Comparison of ENCODE assay signal across 22 mouse cellular contexts in genomic region chr10:53929722-53930500, GRCm38 (mm10).
DNase-seq lines count a peak whose midpoint lies in the region; ATAC-seq and TF ChIP-seq lines count a peak whose summit lies in the region.
"Had no signal": no experiment of that assay in that cellular context is flagged by ENCODE, and none has a peak within 500 bp of the region (broad histone marks: within the 10 kb centered on the region; RNA-seq: fewer than 3 reads in every experiment).

No protein-coding gene starts in this region.

- TF ChIP-seq CTCF in lung, adult 2 months (IDR thresholded peaks at IDR 0.05; ENCODE audit: insufficient read depth, low read length), result no peak
- no peak for TF ChIP-seq CTCF in intestine, postnatal 0 days (IDR thresholded peaks at IDR 0.05; ENCODE audit: low read depth)
- no peak for TF ChIP-seq CTCF in small intestine, adult 2 months (IDR thresholded peaks at IDR 0.05; ENCODE audit: extremely low read depth, insufficient read length, insufficient replicate concordance, low read depth, low read length)

- no peak overlapping the region for H3K4me3 ChIP-seq in lung, embryonic 15.5 days
- no peak overlapping the region for H3K4me3 ChIP-seq in lung, adult 2 months (replicated peaks; ENCODE audit: extremely low read depth, low read depth, low read length)
- no peak overlapping the region for H3K4me3 ChIP-seq in intestine, postnatal 0 days (ENCODE audit: low read depth, low read length)
- H3K4me3 ChIP-seq in small intestine, adult 2 months (ENCODE audit: low read depth, low read length), result no peak overlapping the region
- H3K4me3 ChIP-seq: embryonic facial prominence, embryonic 15.5 days; hindbrain, embryonic 10.5 days; midbrain, embryonic 10.5 days; myocyte had no signal

- TF ChIP-seq POLR2A in lung, adult 2 months (IDR thresholded peaks at IDR 0.05; ENCODE audit: borderline replicate concordance, extremely low read depth, low read depth, low read length), result no peak
- TF ChIP-seq POLR2A in small intestine, adult 2 months (IDR thresholded peaks at IDR 0.05; ENCODE audit: low read depth, low read length), result no peak

- no peaks in the 10 kb centered on the region for H3K27me3 ChIP-seq in lung, embryonic 15.5 days
- no peaks in the 10 kb centered on the region for H3K27me3 ChIP-seq in intestine, postnatal 0 days (replicated peaks; ENCODE audit: control insufficient read depth, insufficient read depth, low read length)
- H3K27me3 ChIP-seq in small intestine, adult 2 months (ENCODE audit: control insufficient read depth, insufficient read depth, low read length), result no peaks in the 10 kb centered on the region
- H3K27me3 ChIP-seq: embryonic facial prominence, embryonic 15.5 days had no signal

- no peaks in the 10 kb centered on the region for H3K9me3 ChIP-seq in lung, embryonic 15.5 days
- H3K9me3 ChIP-seq in intestine, postnatal 0 days (ENCODE audit: control insufficient read depth), result no peaks in the 10 kb centered on the region
- H3K9me3 ChIP-seq: embryonic facial prominence, embryonic 15.5 days; hindbrain, embryonic 10.5 days; midbrain, embryonic 10.5 days had no signal

- H3K27ac ChIP-seq in lung, embryonic 15.5 days, result peak overlapping the region; percentile 51
- H3K27ac ChIP-seq in intestine, postnatal 0 days (ENCODE audit: low read depth, low read length), result no peak overlapping the region
- H3K27ac ChIP-seq in small intestine, adult 2 months (ENCODE audit: insufficient read depth, low read depth, low read length), result peak overlapping the region; percentile 49
- H3K27ac ChIP-seq: embryonic facial prominence, embryonic 15.5 days; hindbrain, embryonic 10.5 days; hindbrain, postnatal 0 days; kidney, postnatal 0 days; midbrain, embryonic 10.5 days had no signal

- intact Hi-C loops in heart, postnatal 36 days (cut with DNase I), result loop anchor here (10.0 kb wide), 1 partner anchor 145 kb away; the partner anchor contains the start of gene Man1a

- H3K36me3 ChIP-seq in lung, embryonic 15.5 days, result no peaks in the 10 kb centered on the region
- H3K36me3 ChIP-seq in intestine, postnatal 0 days (ENCODE audit: control insufficient read depth, insufficient read depth), result peaks cover 14% of the 10 kb centered on the region
- H3K36me3 ChIP-seq in small intestine, adult 2 months (ENCODE audit: control insufficient read depth, insufficient read depth, low read length), result peaks cover 25% of the 10 kb centered on the region
- H3K36me3 ChIP-seq: embryonic facial prominence, embryonic 15.5 days; hindbrain, embryonic 10.5 days; midbrain, embryonic 10.5 days had no signal

- 43% methylated on average over 4 of the region's 4 CpGs for WGBS in lung, embryonic 15.5 days
- WGBS in lung, adult 2 months, result 53% methylated on average over 4 of the region's 4 CpGs
- 38% methylated on average over 4 of the region's 4 CpGs for WGBS in intestine, postnatal 0 days
- 22% methylated on average over 4 of the region's 4 CpGs for WGBS in small intestine, adult 2 months

- DNase-seq in lung, adult 2 months, result no peak
- no peak for DNase-seq in heart, postnatal 36 days
- no peak for DNase-seq in cerebellum, adult 9-10 months
- DNase-seq: adrenal gland, postnatal 25 days; cerebellum, adult 9-11 months; gastrocnemius, postnatal 14 days; heart, adult 11 months; kidney, adult 2 months; layer of hippocampus, adult 9-11 months had no signal

- H3K4me1 ChIP-seq in lung, embryonic 15.5 days, result no peaks in the 10 kb centered on the region
- no peaks in the 10 kb centered on the region for H3K4me1 ChIP-seq in lung, adult 2 months (ENCODE audit: control insufficient read depth, insufficient read depth, low read length)
- no peaks in the 10 kb centered on the region for H3K4me1 ChIP-seq in intestine, postnatal 0 days (replicated peaks; ENCODE audit: control insufficient read depth, insufficient read depth, low read length)
- H3K4me1 ChIP-seq in small intestine, adult 2 months (ENCODE audit: control insufficient read depth, insufficient read depth, insufficient read length, low read length), result peaks cover 8% of the 10 kb centered on the region; the same call in 1 of the 2 replicates
- H3K4me1 ChIP-seq: embryonic facial prominence, embryonic 15.5 days; hindbrain, embryonic 10.5 days; midbrain, embryonic 10.5 days had no signal

- H3K9ac ChIP-seq in lung, embryonic 15.5 days, result no peak overlapping the region
- H3K9ac ChIP-seq in intestine, postnatal 0 days (ENCODE audit: low read depth, low read length), result no peak overlapping the region
- H3K9ac ChIP-seq: embryonic facial prominence, embryonic 15.5 days had no signal

- no peak overlapping the region for H3K4me2 ChIP-seq in lung, embryonic 15.5 days
- no peak overlapping the region for H3K4me2 ChIP-seq in intestine, postnatal 0 days (replicated peaks; ENCODE audit: low read depth)
- H3K4me2 ChIP-seq: embryonic facial prominence, embryonic 15.5 days; heart, embryonic 11.5 days had no signal

- ATAC-seq in lung, embryonic 15.5 days (ENCODE audit: borderline replicate concordance, extremely low read depth, low FRiP score, low TSS enrichment), result peak; percentile 72; the same call in 1 of the 2 replicates
- ATAC-seq in intestine, postnatal 0 days, result 0 out of 2 replicates have a peak, but pooled peaks have one; percentile 22
- no peak for ATAC-seq in erythroblast, adult 5-6 weeks (replicated peaks; ENCODE audit: low FRiP score, poor library complexity, severe bottlenecking)
- ATAC-seq: forebrain, embryonic 16.5 days; hindbrain, postnatal 0 days; midbrain, embryonic 16.5 days had no signal
